Mouse (Mus musculus): ENCODE measurements around the gene Cux1. TPM values are rescaled to one million over a fixed set of nuclear protein-coding genes. Genes with fewer than 3 reads are reported as not detected.

The Cux1 gene
- polyA plus RNA-seq, 1 experiment = 42.1 TPM

GRCm38 (mm10) chr5:136394517-136395212 is 172.6 kb downstream of the Cux1 start:
- TF ChIP-seq CTCF (IDR thresholded peaks at IDR 0.05; ENCODE audit: extremely low read depth, insufficient read length, insufficient replicate concordance, low read depth, low read length) (no peak), POLR2A (IDR thresholded peaks at IDR 0.05; ENCODE audit: low read depth, low read length) (no peak)

GRCm38 (mm10) chr5:136393621-136394020 is 173.7 kb downstream of the Cux1 start:
- Histone ChIP-seq H3K27ac (ENCODE audit: insufficient read depth, low read depth, low read length) (no peak overlapping the region), H3K4me1 (ENCODE audit: control insufficient read depth, insufficient read depth, insufficient read length, low read length) (peaks cover 21% of the 10 kb centered on the region; the same call in 1 of the 2 replicates), H3K4me3 (ENCODE audit: low read depth, low read length) (no peak overlapping the region), H3K27me3 (ENCODE audit: control insufficient read depth, insufficient read depth, low read length) (no peaks in the 10 kb centered on the region), H3K36me3 (ENCODE audit: control insufficient read depth, insufficient read depth, low read length) (peaks cover 4% of the 10 kb centered on the region; the same call in 1 of the 2 replicates)
- 90% methylated on average over 2 of the region's 2 CpGs for WGBS
- TF ChIP-seq POLR2A (IDR thresholded peaks at IDR 0.05; ENCODE audit: low read depth, low read length) = no peak
- no peak for TF ChIP-seq CTCF (IDR thresholded peaks at IDR 0.05; ENCODE audit: extremely low read depth, insufficient read length, insufficient replicate concordance, low read depth, low read length)

More at GRCm38 (mm10) chr5:136394517-136395212, 172.6 kb downstream of the Cux1 start:
- peaks cover 21% of the 10 kb centered on the region; the same call in 1 of the 2 replicates for H3K4me1 ChIP-seq (ENCODE audit: control insufficient read depth, insufficient read depth, insufficient read length, low read length)
- WGBS = 85% methylated on average over 6 of the region's 6 CpGs
- peaks cover 4% of the 10 kb centered on the region; the same call in 1 of the 2 replicates for H3K36me3 ChIP-seq (ENCODE audit: control insufficient read depth, insufficient read depth, low read length)
- H3K27me3 ChIP-seq (ENCODE audit: control insufficient read depth, insufficient read depth, low read length) = no peaks in the 10 kb centered on the region
- no peak overlapping the region for H3K27ac ChIP-seq (ENCODE audit: insufficient read depth, low read depth, low read length)
- H3K4me3 ChIP-seq (ENCODE audit: low read depth, low read length) = no peak overlapping the region

GRCm38 (mm10) chr5:136386757-136387156 is 180.5 kb downstream of the Cux1 start:
- H3K36me3 ChIP-seq (ENCODE audit: control insufficient read depth, insufficient read depth, low read length) = peaks cover 2% of the 10 kb centered on the region; the same call in 1 of the 2 replicates
- H3K4me3 ChIP-seq (ENCODE audit: low read depth, low read length) = no peak overlapping the region
- TF ChIP-seq POLR2A (IDR thresholded peaks at IDR 0.05; ENCODE audit: low read depth, low read length) (no peak), CTCF (IDR thresholded peaks at IDR 0.05; ENCODE audit: extremely low read depth, insufficient read length, insufficient replicate concordance, low read depth, low read length) (no peak)
- no peaks in the 10 kb centered on the region for H3K27me3 ChIP-seq (ENCODE audit: control insufficient read depth, insufficient read depth, low read length)
- no peaks in the 10 kb centered on the region for H3K4me1 ChIP-seq (ENCODE audit: control insufficient read depth, insufficient read depth, insufficient read length, low read length)
- H3K27ac ChIP-seq (ENCODE audit: insufficient read depth, low read depth, low read length) = no peak overlapping the region
- 67% methylated on average over 2 of the region's 2 CpGs for WGBS

- Histone ChIP-seq H3K27me3 (ENCODE audit: control insufficient read depth, insufficient read depth, low read length) (no peaks in the 10 kb centered on the region), H3K4me1 (ENCODE audit: control insufficient read depth, insufficient read depth, insufficient read length, low read length) (no peaks in the 10 kb centered on the region), H3K36me3 (ENCODE audit: control insufficient read depth, insufficient read depth, low read length) (0 out of 2 replicates have a peak, but pooled peaks cover under 1% of the 10 kb centered on the region), H3K4me3 (ENCODE audit: low read depth, low read length) (no peak overlapping the region), H3K27ac (ENCODE audit: insufficient read depth, low read depth, low read length) (no peak overlapping the region)
- TF ChIP-seq CTCF (IDR thresholded peaks at IDR 0.05; ENCODE audit: extremely low read depth, insufficient read length, insufficient replicate concordance, low read depth, low read length) = no peak
- no peak for TF ChIP-seq POLR2A (IDR thresholded peaks at IDR 0.05; ENCODE audit: low read depth, low read length)
- 85% methylated on average over 3 of the region's 3 CpGs for WGBS
Observed at GRCm38 (mm10) chr5:136385161-136385560, 182.1 kb downstream of the Cux1 start.

GRCm38 (mm10) chr5:136382261-136383005 is 184.9 kb downstream of the Cux1 start:
- Histone ChIP-seq H3K36me3 (ENCODE audit: control insufficient read depth, insufficient read depth, low read length) (no peaks in the 10 kb centered on the region), H3K4me1 (ENCODE audit: control insufficient read depth, insufficient read depth, insufficient read length, low read length) (no peaks in the 10 kb centered on the region), H3K27me3 (ENCODE audit: control insufficient read depth, insufficient read depth, low read length) (no peaks in the 10 kb centered on the region), H3K27ac (ENCODE audit: insufficient read depth, low read depth, low read length) (no peak overlapping the region), H3K4me3 (ENCODE audit: low read depth, low read length) (no peak overlapping the region)
- 74% methylated on average over 9 of the region's 9 CpGs for WGBS
- TF ChIP-seq CTCF (IDR thresholded peaks at IDR 0.05; ENCODE audit: extremely low read depth, insufficient read length, insufficient replicate concordance, low read depth, low read length) (no peak), POLR2A (IDR thresholded peaks at IDR 0.05; ENCODE audit: low read depth, low read length) (no peak)

GRCm38 (mm10) chr5:136379405-136379804 is 187.9 kb downstream of the Cux1 start:
- WGBS = 89% methylated on average over 1 of the region's 1 CpGs
- no peaks in the 10 kb centered on the region for H3K4me1 ChIP-seq (ENCODE audit: control insufficient read depth, insufficient read depth, insufficient read length, low read length)
- no peaks in the 10 kb centered on the region for H3K27me3 ChIP-seq (ENCODE audit: control insufficient read depth, insufficient read depth, low read length)
- H3K4me3 ChIP-seq (ENCODE audit: low read depth, low read length) = no peak overlapping the region
- no peak overlapping the region for H3K27ac ChIP-seq (ENCODE audit: insufficient read depth, low read depth, low read length)
- H3K36me3 ChIP-seq (ENCODE audit: control insufficient read depth, insufficient read depth, low read length) = no peaks in the 10 kb centered on the region
- TF ChIP-seq POLR2A (IDR thresholded peaks at IDR 0.05; ENCODE audit: low read depth, low read length) (no peak), CTCF (IDR thresholded peaks at IDR 0.05; ENCODE audit: extremely low read depth, insufficient read length, insufficient replicate concordance, low read depth, low read length) (peak; percentile 52; the same call in 1 of the 2 replicates)

- Histone ChIP-seq H3K27ac (ENCODE audit: insufficient read depth, low read depth, low read length) (no peak overlapping the region), H3K27me3 (ENCODE audit: control insufficient read depth, insufficient read depth, low read length) (no peaks in the 10 kb centered on the region), H3K4me1 (ENCODE audit: control insufficient read depth, insufficient read depth, insufficient read length, low read length) (no peaks in the 10 kb centered on the region; the same call in 1 of the 2 replicates), H3K36me3 (ENCODE audit: control insufficient read depth, insufficient read depth, low read length) (0 out of 2 replicates have a peak, but pooled peaks cover under 1% of the 10 kb centered on the region), H3K4me3 (ENCODE audit: low read depth, low read length) (no peak overlapping the region)
- TF ChIP-seq POLR2A (IDR thresholded peaks at IDR 0.05; ENCODE audit: low read depth, low read length) (no peak), CTCF (IDR thresholded peaks at IDR 0.05; ENCODE audit: extremely low read depth, insufficient read length, insufficient replicate concordance, low read depth, low read length) (no peak)
- 78% methylated on average over 3 of the region's 3 CpGs for WGBS
Observed at GRCm38 (mm10) chr5:136377101-136377500, 190.2 kb downstream of the Cux1 start.
